Mouse (Mus musculus): ENCODE data around the gene Cltb. TPM values are rescaled to one million over a fixed set of nuclear protein-coding genes. Genes with fewer than 3 reads are reported as not detected.
"Not testable (repeated sequence)": the region's sequence is repeated elsewhere in the genome, so short reads cannot be mapped to it uniquely, and the experiment has no call there.

The Cltb gene
- total and polyA plus RNA-seq, 2 experiments = 19.0 to 51.5 TPM

GRCm38 (mm10) chr13:54629128-54629527, 18.0 kb upstream of the Cltb start:
- Histone ChIP-seq H3K27me3 (ENCODE audit: control insufficient read depth, insufficient read depth, low read length) (no peaks in the 10 kb centered on the region), H3K27ac (replicated peaks; ENCODE audit: insufficient read depth, low read depth, low read length) (peak overlapping the region; percentile 84), H3K4me3 (ENCODE audit: insufficient read depth, low read depth, low read length) (no peak overlapping the region), H3K36me3 (ENCODE audit: control insufficient read depth, insufficient read depth, low read length) (peaks cover 4% of the 10 kb centered on the region; the same call in 1 of the 2 replicates), H3K9ac (ENCODE audit: low read depth, low read length) (no peak overlapping the region; the same call in 1 of the 2 replicates), H3K4me1 (ENCODE audit: control insufficient read depth, insufficient read depth, low read length) (peaks cover 30% of the 10 kb centered on the region), H3K79me2 (ENCODE audit: control insufficient read depth, insufficient read depth, low read length) (peaks cover 40% of the 10 kb centered on the region)
- TF ChIP-seq CTCF (IDR thresholded peaks at IDR 0.05; ENCODE audit: low read depth, low read length) (no peak), POLR2A (IDR thresholded peaks at IDR 0.05; ENCODE audit: extremely low read depth, insufficient read depth, low read length) (no peak)
- 26% methylated on average over 4 of the region's 4 CpGs for WGBS
- peak; percentile 99 for DNase-seq (ENCODE audit: extremely low read depth, low read depth, low spot score)

DNA sequence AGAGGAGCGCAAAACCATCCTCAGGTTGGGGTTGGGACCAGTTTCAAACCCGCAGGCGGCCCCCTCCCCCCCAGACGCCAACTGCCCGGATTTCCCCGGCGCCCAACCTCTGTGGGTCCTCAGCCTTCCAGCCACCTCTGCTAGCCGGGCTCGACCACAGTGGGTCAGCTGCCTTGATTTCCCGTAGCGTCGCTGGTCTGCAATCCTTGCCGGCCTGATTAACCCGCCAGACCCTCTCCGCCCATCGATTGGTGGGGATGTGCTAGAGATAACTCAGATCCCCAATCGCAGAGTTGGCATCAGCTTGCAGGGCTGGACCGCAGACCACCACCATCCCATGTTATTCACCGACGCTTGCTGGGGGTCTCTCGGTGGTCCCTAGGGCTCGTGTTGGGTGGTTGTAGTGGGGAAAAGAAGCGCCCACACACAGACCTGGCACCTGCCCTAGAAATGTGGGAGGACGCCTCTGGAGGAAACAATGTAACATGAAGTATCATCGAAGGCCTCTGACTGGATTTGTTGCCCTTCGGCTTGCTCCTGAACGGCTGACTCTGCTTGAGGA, 10.9 kb upstream of the Cltb start:
- peak overlapping the region; percentile 97 for H3K9ac ChIP-seq (ENCODE audit: low read depth, low read length)
- DNase-seq (ENCODE audit: extremely low read depth, low read depth, low spot score) = no peak
- peak overlapping the region; percentile 88 for H3K27ac ChIP-seq (replicated peaks; ENCODE audit: insufficient read depth, low read depth, low read length)
- H3K4me1 ChIP-seq (ENCODE audit: control insufficient read depth, insufficient read depth, low read length) = peaks cover 13% of the 10 kb centered on the region
- under 1% methylated on average over 25 of the region's 27 CpGs for WGBS
- no peaks in the 10 kb centered on the region for H3K27me3 ChIP-seq (ENCODE audit: control insufficient read depth, insufficient read depth, low read length)
- no peaks in the 10 kb centered on the region for H3K36me3 ChIP-seq (ENCODE audit: control insufficient read depth, insufficient read depth, low read length)
- H3K79me2 ChIP-seq (ENCODE audit: control insufficient read depth, insufficient read depth, low read length) = peaks cover 37% of the 10 kb centered on the region
- H3K4me3 ChIP-seq (ENCODE audit: insufficient read depth, low read depth, low read length) = peak overlapping the region; percentile 95
- TF ChIP-seq POLR2A (IDR thresholded peaks at IDR 0.05; ENCODE audit: extremely low read depth, insufficient read depth, low read length) = no peak

DNA sequence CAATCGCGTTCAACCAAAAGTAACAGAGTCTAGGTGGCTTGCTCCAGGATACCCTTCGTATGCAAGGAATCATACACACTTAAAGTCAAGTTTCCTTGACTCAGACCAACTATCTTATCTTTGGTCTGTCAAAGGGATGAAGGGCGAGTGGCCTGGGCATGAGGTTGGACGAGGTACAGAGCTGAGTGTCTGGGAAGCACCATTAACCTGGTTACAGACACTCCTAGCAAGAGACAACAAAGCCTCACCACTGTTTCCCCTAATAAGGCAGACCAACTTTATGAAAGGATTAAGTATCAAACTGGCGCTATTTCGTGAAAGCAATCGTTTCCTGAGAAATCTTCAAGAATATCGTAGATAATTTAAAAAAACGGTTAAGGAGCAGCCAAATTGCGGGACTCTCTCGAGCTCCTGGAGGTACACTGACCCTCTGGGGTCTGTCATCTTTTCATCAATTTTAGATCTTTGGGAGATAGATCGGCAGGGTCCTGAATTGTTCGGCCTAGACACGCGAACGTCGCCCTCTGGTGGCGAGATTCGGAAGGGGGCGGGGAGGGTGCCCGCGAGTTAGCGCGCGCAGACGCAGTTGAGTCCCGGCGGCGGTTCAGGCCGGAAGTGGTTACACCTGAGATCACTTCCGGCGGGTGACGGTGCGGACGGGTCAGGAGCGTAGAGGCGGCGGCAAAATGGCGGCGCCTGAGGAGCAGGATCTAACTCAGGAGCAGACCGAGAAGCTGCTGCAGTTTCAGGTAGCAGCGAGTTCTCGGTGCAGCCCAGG, 10.2 kb upstream of the Cltb start, which contains the start of gene Faf2:
Gene Faf2, plus strand, starts transcription at position 630 of the 778 bp plus-strand sequence.
- peak within 1 kb of the TSS; percentile 97 for H3K9ac ChIP-seq (ENCODE audit: low read depth, low read length)
- DNase-seq (ENCODE audit: extremely low read depth, low read depth, low spot score) = peak; percentile 69
- TF ChIP-seq CTCF (IDR thresholded peaks at IDR 0.05; ENCODE audit: low read depth, low read length) (peak; percentile 88), POLR2A (IDR thresholded peaks at IDR 0.05; ENCODE audit: extremely low read depth, insufficient read depth, low read length) (peak; percentile 83)
- H3K27ac ChIP-seq (replicated peaks; ENCODE audit: insufficient read depth, low read depth, low read length) = peak within 1 kb of the TSS; percentile 88
- H3K36me3 ChIP-seq (ENCODE audit: control insufficient read depth, insufficient read depth, low read length) = no peaks in the 10 kb centered on the region
- no peaks in the 10 kb centered on the region for H3K27me3 ChIP-seq (ENCODE audit: control insufficient read depth, insufficient read depth, low read length)
- 14% methylated on average over 44 of the region's 44 CpGs for WGBS
- peak within 1 kb of the TSS; percentile 95 for H3K4me3 ChIP-seq (ENCODE audit: insufficient read depth, low read depth, low read length)
- peaks cover 30% of the 10 kb centered on the region for H3K79me2 ChIP-seq (ENCODE audit: control insufficient read depth, insufficient read depth, low read length)
- peaks cover 11% of the 10 kb centered on the region for H3K4me1 ChIP-seq (ENCODE audit: control insufficient read depth, insufficient read depth, low read length)

- Histone ChIP-seq H3K79me2 (ENCODE audit: control insufficient read depth, insufficient read depth, low read length) (peaks cover 4% of the 10 kb centered on the region), H3K36me3 (ENCODE audit: control insufficient read depth, insufficient read depth, low read length) (no peaks in the 10 kb centered on the region), H3K4me1 (ENCODE audit: control insufficient read depth, insufficient read depth, low read length) (no peaks in the 10 kb centered on the region; the same call in 1 of the 2 replicates), H3K27ac (replicated peaks; ENCODE audit: insufficient read depth, low read depth, low read length) (no peak overlapping the region), H3K4me3 (ENCODE audit: insufficient read depth, low read depth, low read length) (no peak overlapping the region), H3K27me3 (ENCODE audit: control insufficient read depth, insufficient read depth, low read length) (no peaks in the 10 kb centered on the region), H3K9ac (ENCODE audit: low read depth, low read length) (no peak overlapping the region)
- TF ChIP-seq CTCF (IDR thresholded peaks at IDR 0.05; ENCODE audit: low read depth, low read length) = no peak
- TF ChIP-seq POLR2A (IDR thresholded peaks at IDR 0.05; ENCODE audit: extremely low read depth, insufficient read depth, low read length) = no peak
- WGBS = 68% methylated on average over 6 of the region's 6 CpGs
- DNase-seq (ENCODE audit: extremely low read depth, low read depth, low spot score) = no peak
Observed at GRCm38 (mm10) chr13:54616998-54617397, 5.9 kb upstream of the Cltb start.

GRCm38 (mm10) chr13:54616307-54616706, 5.2 kb upstream of the Cltb start:
- Histone ChIP-seq H3K27ac (replicated peaks; ENCODE audit: insufficient read depth, low read depth, low read length) (no peak overlapping the region), H3K36me3 (ENCODE audit: control insufficient read depth, insufficient read depth, low read length) (no peaks in the 10 kb centered on the region), H3K79me2 (ENCODE audit: control insufficient read depth, insufficient read depth, low read length) (no peaks in the 10 kb centered on the region), H3K4me1 (ENCODE audit: control insufficient read depth, insufficient read depth, low read length) (no peaks in the 10 kb centered on the region; the same call in 1 of the 2 replicates), H3K4me3 (ENCODE audit: insufficient read depth, low read depth, low read length) (no peak overlapping the region), H3K9ac (ENCODE audit: low read depth, low read length) (no peak overlapping the region), H3K27me3 (ENCODE audit: control insufficient read depth, insufficient read depth, low read length) (no peaks in the 10 kb centered on the region)
- no peak for DNase-seq (ENCODE audit: extremely low read depth, low read depth, low spot score)
- 85% methylated on average over 8 of the region's 8 CpGs for WGBS
- no peak for TF ChIP-seq CTCF (IDR thresholded peaks at IDR 0.05; ENCODE audit: low read depth, low read length)
- no peak for TF ChIP-seq POLR2A (IDR thresholded peaks at IDR 0.05; ENCODE audit: extremely low read depth, insufficient read depth, low read length)

DNA sequence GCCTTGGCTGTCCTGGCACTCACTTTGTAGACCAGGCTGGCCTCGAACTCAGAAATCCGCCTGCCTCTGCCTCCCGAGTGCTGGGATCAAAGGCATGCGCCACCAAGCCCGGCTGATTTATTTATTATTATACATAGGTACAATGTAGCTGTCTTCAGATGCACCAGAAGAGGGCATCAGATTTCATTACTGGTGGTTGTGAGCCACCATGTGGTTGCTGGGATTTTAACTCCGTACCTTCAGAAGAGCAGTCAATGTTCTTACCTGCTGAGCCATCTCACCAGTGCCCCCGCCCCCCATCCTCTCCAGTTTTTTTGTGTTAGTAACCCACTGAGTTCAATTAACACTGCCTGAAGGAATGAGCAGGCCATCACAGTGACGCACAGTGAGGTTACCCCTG, 2.0 kb upstream of the Cltb start:
- not testable (repeated sequence) for H3K4me1 ChIP-seq (ENCODE audit: control insufficient read depth, insufficient read depth, low read length); H3K79me2 ChIP-seq (ENCODE audit: control insufficient read depth, insufficient read depth, low read length); H3K36me3 ChIP-seq (ENCODE audit: control insufficient read depth, insufficient read depth, low read length); H3K4me3 ChIP-seq (ENCODE audit: insufficient read depth, low read depth, low read length); H3K27me3 ChIP-seq (ENCODE audit: control insufficient read depth, insufficient read depth, low read length); H3K27ac ChIP-seq (replicated peaks; ENCODE audit: insufficient read depth, low read depth, low read length); H3K9ac ChIP-seq (ENCODE audit: low read depth, low read length); DNase-seq (ENCODE audit: extremely low read depth, low read depth, low spot score)
- 90% methylated on average over 8 of the region's 8 CpGs for WGBS

Data from liver, adult 2 months (tissue).